Mouse (Mus musculus): ENCODE measurements around the gene Cyp4a10. TPM values are rescaled to one million over a fixed set of nuclear protein-coding genes. Genes with fewer than 3 reads are reported as not detected.
A peak's percentile ranks its signal among the peaks of the same experiment; 100 is the strongest.
"Not testable (repeated sequence)": the region's sequence is repeated elsewhere in the genome, so short reads cannot be mapped to it uniquely, and the experiment has no call there.

Gene Cyp4a10
- polyA plus RNA-seq, 2 experiments = not detected

DNA sequence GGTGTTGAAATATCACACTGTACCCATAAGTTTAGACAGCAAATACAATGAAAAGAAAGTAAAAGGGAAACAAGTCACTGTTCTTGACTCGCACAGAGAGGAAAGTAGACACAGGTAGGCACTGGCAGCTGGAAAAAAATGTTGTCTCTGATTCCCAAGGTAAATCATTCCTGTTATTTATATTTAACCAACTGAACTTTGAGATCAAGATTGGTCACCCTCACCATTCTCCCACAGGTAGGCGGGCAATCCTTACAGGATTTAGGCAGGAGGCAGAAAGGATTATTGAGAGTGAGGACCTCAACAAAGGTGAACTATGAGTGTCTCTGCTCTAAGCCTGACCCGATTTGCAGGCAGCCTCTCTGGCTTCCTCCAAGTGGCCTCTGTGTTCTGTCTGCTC, 45.3 kb downstream of the Cyp4a10 start, which contains the start of gene Cyp4a31:
Gene Cyp4a31, plus strand, starts transcription at position 249 of the 400 bp plus-strand sequence.
- H3K9ac ChIP-seq (replicated peaks) = no peak within 1 kb of the TSS
- H3K9me3 ChIP-seq (ENCODE audit: control insufficient read depth, low read length) = no peaks in the 10 kb centered on the region
- DNase-seq (ENCODE audit: low read depth in 3 of 3, low spot score in 3 of 3) = no peak
- H3K4me3 ChIP-seq (ENCODE audit: insufficient read depth in 1 of 2, low read depth in 2 of 2, low read length in 2 of 2) = no peak within 1 kb of the TSS
- WGBS (ENCODE audit: insufficient replicate concordance) = 44% methylated on average over 3 of the region's 3 CpGs
- no peak within 1 kb of the TSS for H3K27ac ChIP-seq
- H3K36me3 ChIP-seq (replicated peaks; ENCODE audit: control insufficient read depth, insufficient read depth, low read depth) = no peaks in the 10 kb centered on the region
- TF ChIP-seq CTCF (IDR thresholded peaks at IDR 0.05; ENCODE audit: low read depth) = no peak
- TF ChIP-seq EP300 (IDR thresholded peaks at IDR 0.05; ENCODE audit: low read depth) = no peak
- H3K4me1 ChIP-seq (replicated peaks; ENCODE audit: control insufficient read depth in 2 of 2, insufficient read depth in 2 of 2, low read length in 1 of 2) = no peaks in the 10 kb centered on the region
- H3K27me3 ChIP-seq (ENCODE audit: control insufficient read depth, insufficient read depth, low read length) = no peaks in the 10 kb centered on the region
- no peak within 1 kb of the TSS for H3K4me2 ChIP-seq (ENCODE audit: low read depth)
- ATAC-seq (ENCODE audit: insufficient read depth) = no peak

DNA sequence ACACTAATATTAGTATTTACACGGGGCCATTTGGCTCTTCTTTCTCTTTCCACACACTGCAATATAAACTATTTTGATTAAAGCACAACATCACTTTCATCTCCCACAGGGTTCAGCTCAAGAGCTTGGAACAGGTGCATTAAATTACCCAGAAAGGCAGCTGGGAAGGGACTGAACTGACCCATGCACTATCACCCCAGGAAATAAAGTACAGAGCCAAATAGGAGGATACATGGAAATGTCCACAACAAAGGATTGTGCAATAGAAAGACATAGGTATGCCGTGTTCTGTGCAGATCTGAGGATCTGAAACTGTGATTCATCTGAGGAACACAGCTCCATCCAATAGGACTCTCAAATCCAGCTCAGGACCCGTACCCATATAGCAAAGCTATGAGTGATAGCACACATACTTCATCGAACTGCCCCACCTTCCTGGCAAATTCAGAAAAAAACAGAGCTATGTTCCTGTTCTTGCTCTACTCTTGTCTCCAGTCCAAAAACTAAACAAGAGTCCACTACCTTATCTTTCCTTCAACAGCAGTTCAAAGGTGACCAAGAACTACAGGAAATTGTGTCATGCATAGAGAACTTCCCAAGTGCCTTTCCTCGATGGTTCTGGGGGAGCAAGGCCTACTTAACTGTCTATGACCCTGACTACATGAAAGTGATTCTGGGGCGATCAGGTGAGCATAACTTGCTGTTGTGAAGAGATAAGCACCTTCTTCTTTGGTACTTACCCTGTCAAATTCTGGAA, 46.6 kb downstream of the Cyp4a10 start:
- 39% methylated on average over 6 of the region's 6 CpGs for WGBS (ENCODE audit: insufficient replicate concordance)

DNA sequence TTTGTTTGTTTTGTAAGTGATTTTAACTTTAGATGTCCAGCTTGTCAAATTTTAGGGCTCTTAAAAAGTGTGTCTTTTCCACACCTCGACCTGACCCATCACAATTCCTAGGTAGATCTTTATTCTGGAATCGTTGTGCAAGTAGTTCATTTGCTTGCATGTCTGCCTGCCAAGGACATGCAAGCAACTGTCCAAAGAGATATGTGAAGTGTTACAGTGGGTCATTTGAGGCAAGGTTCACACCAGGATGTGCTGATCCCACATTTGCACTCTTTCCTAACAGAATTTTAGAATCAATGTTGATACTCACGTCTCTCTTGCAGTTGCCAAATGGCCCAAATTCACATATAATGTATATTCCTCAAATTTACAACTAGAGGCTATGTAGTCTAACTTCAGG, 57.2 kb downstream of the Cyp4a10 start:
- Histone ChIP-seq H3K27ac (no peak overlapping the region), H3K36me3 (replicated peaks; ENCODE audit: control insufficient read depth, insufficient read depth, low read depth) (no peaks in the 10 kb centered on the region), H3K4me3 (ENCODE audit: insufficient read depth in 1 of 2, low read depth in 2 of 2, low read length in 2 of 2) (no peak overlapping the region), H3K4me1 (replicated peaks; ENCODE audit: control insufficient read depth in 2 of 2, insufficient read depth in 2 of 2, low read length in 1 of 2) (no peaks in the 10 kb centered on the region), H3K9ac (replicated peaks) (no peak overlapping the region), H3K27me3 (ENCODE audit: control insufficient read depth, insufficient read depth, low read length) (no peaks in the 10 kb centered on the region), H3K4me2 (ENCODE audit: low read depth) (no peak overlapping the region), H3K9me3 (ENCODE audit: control insufficient read depth, low read length) (no peaks in the 10 kb centered on the region)
- 55% methylated on average over 3 of the region's 3 CpGs for WGBS (ENCODE audit: insufficient replicate concordance)
- no peak for ATAC-seq (ENCODE audit: insufficient read depth)
- no peak for TF ChIP-seq EP300 (IDR thresholded peaks at IDR 0.05; ENCODE audit: low read depth)
- no peak for TF ChIP-seq CTCF (IDR thresholded peaks at IDR 0.05; ENCODE audit: low read depth)
- no peak for DNase-seq (ENCODE audit: low read depth in 3 of 3, low spot score in 3 of 3)

More for the DNA sequence above, 46.6 kb downstream of the Cyp4a10 start:
- not testable (repeated sequence) for H3K9ac ChIP-seq (replicated peaks); H3K4me2 ChIP-seq (ENCODE audit: low read depth); DNase-seq (ENCODE audit: low read depth in 3 of 3, low spot score in 3 of 3); H3K9me3 ChIP-seq (ENCODE audit: control insufficient read depth, low read length); H3K36me3 ChIP-seq (replicated peaks; ENCODE audit: control insufficient read depth, insufficient read depth, low read depth); H3K27ac ChIP-seq; H3K4me1 ChIP-seq (replicated peaks; ENCODE audit: control insufficient read depth in 2 of 2, insufficient read depth in 2 of 2, low read length in 1 of 2); H3K27me3 ChIP-seq (ENCODE audit: control insufficient read depth, insufficient read depth, low read length); H3K4me3 ChIP-seq (ENCODE audit: insufficient read depth in 1 of 2, low read depth in 2 of 2, low read length in 2 of 2); ATAC-seq (ENCODE audit: insufficient read depth)

DNA sequence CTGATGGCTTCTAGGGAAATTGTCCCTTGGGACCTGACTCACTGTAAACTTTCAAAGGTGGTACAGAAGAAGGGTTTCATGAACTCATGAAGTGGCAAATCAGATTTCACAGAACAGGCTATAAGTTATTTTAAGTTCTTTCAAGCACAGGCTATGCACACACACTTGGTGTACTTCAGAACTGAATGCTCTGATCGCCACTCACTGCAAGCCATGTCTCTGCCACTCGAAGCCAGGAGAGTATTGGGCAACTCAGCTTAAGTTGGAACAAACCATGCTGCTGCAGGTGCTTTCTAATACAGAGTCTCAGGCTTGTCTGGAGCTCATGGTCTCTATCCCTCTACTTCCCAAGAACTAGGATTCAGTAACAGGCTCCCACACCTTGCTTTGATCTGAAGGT, 57.7 kb downstream of the Cyp4a10 start:
- Histone ChIP-seq H3K36me3 (replicated peaks; ENCODE audit: control insufficient read depth, insufficient read depth, low read depth) (no peaks in the 10 kb centered on the region), H3K9ac (replicated peaks) (no peak overlapping the region), H3K4me2 (ENCODE audit: low read depth) (no peak overlapping the region), H3K27me3 (ENCODE audit: control insufficient read depth, insufficient read depth, low read length) (no peaks in the 10 kb centered on the region), H3K9me3 (ENCODE audit: control insufficient read depth, low read length) (no peaks in the 10 kb centered on the region), H3K4me1 (replicated peaks; ENCODE audit: control insufficient read depth in 2 of 2, insufficient read depth in 2 of 2, low read length in 1 of 2) (no peaks in the 10 kb centered on the region), H3K27ac (no peak overlapping the region), H3K4me3 (ENCODE audit: insufficient read depth in 1 of 2, low read depth in 2 of 2, low read length in 2 of 2) (no peak overlapping the region)
- no peak for ATAC-seq (ENCODE audit: insufficient read depth)
- TF ChIP-seq EP300 (IDR thresholded peaks at IDR 0.05; ENCODE audit: low read depth) (no peak), CTCF (IDR thresholded peaks at IDR 0.05; ENCODE audit: low read depth) (no peak)
- 42% methylated on average over 2 of the region's 2 CpGs for WGBS (ENCODE audit: insufficient replicate concordance)
- no peak for DNase-seq (ENCODE audit: low read depth in 3 of 3, low spot score in 3 of 3)

DNA sequence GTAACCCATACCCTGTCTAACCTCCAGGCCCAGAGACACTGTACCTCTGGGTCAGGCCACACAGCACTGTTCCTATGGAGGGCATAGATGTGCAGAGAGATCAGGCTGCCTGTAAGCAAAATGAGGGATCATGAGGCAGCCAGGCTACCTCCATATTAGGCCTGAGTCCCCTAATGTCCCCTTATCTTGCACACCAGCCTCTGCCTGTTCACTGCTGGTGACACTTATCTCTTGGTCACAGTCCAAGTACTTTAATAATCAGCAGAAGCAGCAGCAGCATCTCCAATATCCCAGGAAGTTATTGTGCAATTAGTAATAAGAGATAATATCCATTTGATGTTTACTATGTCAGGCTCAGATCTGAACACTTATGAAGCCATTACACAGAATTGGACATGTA, 65.0 kb downstream of the Cyp4a10 start:
- no peaks in the 10 kb centered on the region for H3K4me1 ChIP-seq (replicated peaks; ENCODE audit: control insufficient read depth in 2 of 2, insufficient read depth in 2 of 2, low read length in 1 of 2)
- no peak for TF ChIP-seq CTCF (IDR thresholded peaks at IDR 0.05; ENCODE audit: low read depth)
- TF ChIP-seq EP300 (IDR thresholded peaks at IDR 0.05; ENCODE audit: low read depth) = peak; percentile 92
- H3K9me3 ChIP-seq (ENCODE audit: control insufficient read depth, low read length) = no peaks in the 10 kb centered on the region
- no peak overlapping the region for H3K27ac ChIP-seq
- H3K9ac ChIP-seq (replicated peaks) = no peak overlapping the region
- peak; percentile 98 for ATAC-seq (ENCODE audit: insufficient read depth)
- no peaks in the 10 kb centered on the region for H3K36me3 ChIP-seq (replicated peaks; ENCODE audit: control insufficient read depth, insufficient read depth, low read depth)
- H3K4me3 ChIP-seq (ENCODE audit: insufficient read depth in 1 of 2, low read depth in 2 of 2, low read length in 2 of 2) = no peak overlapping the region
- no peaks in the 10 kb centered on the region for H3K27me3 ChIP-seq (ENCODE audit: control insufficient read depth, insufficient read depth, low read length)
- no peak overlapping the region for H3K4me2 ChIP-seq (ENCODE audit: low read depth)
- DNase-seq (ENCODE audit: low read depth in 3 of 3, low spot score in 3 of 3) = peak; percentile 58 to 68 (median 64)

Other genes starting within 250 kb of the Cyp4a10 start
- gene Cyp4a12a, start 219.2 kb upstream of the Cyp4a10 start, polyA plus RNA-seq (2012; rRNA removed) = 0.01 TPM in 1 of 2 replicates, not detected in the other
- gene Cyp4a12a, start 219.2 kb upstream of the Cyp4a10 start, polyA plus RNA-seq (2014; fragmentation: Nextera tagmentation; extraction: Ambion mirVana) = 0.05 TPM in 1 of 2 replicates, not detected in the other
- not detected in 2 replicates for gene Cyp4a12b, start 106.6 kb upstream of the Cyp4a10 start, polyA plus RNA-seq (2012; rRNA removed)
- gene Cyp4a12b, start 106.6 kb upstream of the Cyp4a10 start, polyA plus RNA-seq (2014; fragmentation: Nextera tagmentation; extraction: Ambion mirVana) = not detected in 2 replicates
- not detected in 2 replicates for gene Cyp4a30b, start 65.7 kb upstream of the Cyp4a10 start, polyA plus RNA-seq (2012; rRNA removed)
- not detected in 2 replicates for gene Cyp4a30b, start 65.7 kb upstream of the Cyp4a10 start, polyA plus RNA-seq (2014; fragmentation: Nextera tagmentation; extraction: Ambion mirVana)
- 0.04 TPM in 1 of 2 replicates, not detected in the other for gene Cyp4a14, start 22.1 kb upstream of the Cyp4a10 start, polyA plus RNA-seq (2012; rRNA removed)
- not detected in 2 replicates for gene Cyp4a14, start 22.1 kb upstream of the Cyp4a10 start, polyA plus RNA-seq (2014; fragmentation: Nextera tagmentation; extraction: Ambion mirVana)
- gene Cyp4a31, start 45.4 kb downstream of the Cyp4a10 start, polyA plus RNA-seq (2012; rRNA removed) = 0.06 and 0.34 TPM in 2 replicates
- 0.04 and 0.16 TPM in 2 replicates for gene Cyp4a31, start 45.4 kb downstream of the Cyp4a10 start, polyA plus RNA-seq (2014; fragmentation: Nextera tagmentation; extraction: Ambion mirVana)
- gene Cyp4a32, start 82.7 kb downstream of the Cyp4a10 start, polyA plus RNA-seq (2012; rRNA removed) = not detected in 2 replicates
- gene Cyp4a32, start 82.7 kb downstream of the Cyp4a10 start, polyA plus RNA-seq (2014; fragmentation: Nextera tagmentation; extraction: Ambion mirVana) = not detected in 2 replicates
- gene Cyp4b1, start 129.5 kb downstream of the Cyp4a10 start, polyA plus RNA-seq (2012; rRNA removed) = 1.1 TPM in 2 replicates
- 1.6 and 2.2 TPM in 2 replicates for gene Cyp4b1, start 129.5 kb downstream of the Cyp4a10 start, polyA plus RNA-seq (2014; fragmentation: Nextera tagmentation; extraction: Ambion mirVana)
- gene Efcab14, start 219.5 kb downstream of the Cyp4a10 start, polyA plus RNA-seq (2012; rRNA removed) = 6.0 and 6.9 TPM in 2 replicates
- gene Efcab14, start 219.5 kb downstream of the Cyp4a10 start, polyA plus RNA-seq (2014; fragmentation: Nextera tagmentation; extraction: Ambion mirVana) = 12.0 and 12.6 TPM in 2 replicates